Mouse (Mus musculus): ENCODE results near the gene Acbd5. TPM values are rescaled to one million over a fixed set of nuclear protein-coding genes. Genes with fewer than 3 reads are reported as not detected.

Gene Acbd5
- polyA plus RNA-seq, 1 experiment from 2014 or later = 36.9 TPM

DNA sequence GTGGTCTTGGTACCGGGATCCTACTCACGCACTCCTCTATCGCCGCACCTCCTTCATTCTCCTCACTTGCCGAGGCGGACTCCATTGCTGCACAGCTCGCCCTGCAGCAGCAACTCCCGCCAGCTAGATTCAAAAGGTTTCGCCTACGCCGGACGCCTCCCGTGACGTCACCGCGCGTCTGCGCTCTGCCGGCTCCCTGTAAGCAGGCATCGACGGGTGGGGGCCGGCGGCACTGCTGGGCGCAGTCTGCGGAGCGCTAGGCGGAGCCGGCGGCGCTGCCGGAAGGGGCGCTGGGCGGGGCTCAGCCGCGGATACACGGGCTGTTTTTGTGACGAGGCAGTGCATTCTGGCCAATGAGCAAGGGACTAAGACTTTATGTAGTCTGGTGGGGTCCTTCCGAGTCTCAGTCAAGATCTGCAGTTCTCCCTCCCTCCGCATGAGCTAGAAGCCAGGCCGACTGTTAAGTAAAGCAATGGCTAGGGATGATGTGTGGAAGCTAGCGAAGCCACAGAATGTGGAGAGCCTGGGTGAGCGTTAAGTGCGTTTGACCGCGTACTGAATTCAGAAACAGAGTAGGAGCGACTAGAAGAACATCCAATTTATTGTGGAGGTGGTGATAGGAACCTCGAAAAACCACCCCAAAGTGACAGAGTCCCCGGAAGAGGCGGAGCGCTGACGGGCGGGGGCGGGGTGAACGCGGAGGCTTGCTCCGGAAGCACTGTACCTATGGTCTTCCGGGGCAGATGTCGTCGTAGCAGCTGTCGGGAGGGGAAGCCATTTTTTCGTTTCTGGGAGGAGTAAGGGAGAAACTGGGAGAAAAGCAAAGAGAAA lies 88.0 kb downstream of the Acbd5 start, which contains the start of the genes Mastl and Yme1l1:
TSS of gene Mastl (minus strand) at position 248 of the 831 bp plus-strand sequence.
TSS of gene Yme1l1 (plus strand) at position 593 of the 831 bp plus-strand sequence.
- Histone ChIP-seq H3K9ac (peak within 1 kb of the TSS; percentile 76), H3K4me3 (peak within 1 kb of the TSS; percentile 59), H3K9me3 (no peaks in the 10 kb centered on the region), H3K4me2 (peak within 1 kb of the TSS; percentile 85), H3K27ac (peak within 1 kb of the TSS; percentile 99), H3K4me1 (peaks cover 25% of the 10 kb centered on the region), H3K36me3 (peaks cover 2% of the 10 kb centered on the region), H3K27me3 (no peaks in the 10 kb centered on the region)
- 0% methylated on average over 61 of the region's 61 CpGs for WGBS
- peak; percentile 99 for ATAC-seq (ENCODE audit: insufficient number of reproducible peaks, insufficient read depth, low FRiP score, low TSS enrichment, low read depth)

DNA sequence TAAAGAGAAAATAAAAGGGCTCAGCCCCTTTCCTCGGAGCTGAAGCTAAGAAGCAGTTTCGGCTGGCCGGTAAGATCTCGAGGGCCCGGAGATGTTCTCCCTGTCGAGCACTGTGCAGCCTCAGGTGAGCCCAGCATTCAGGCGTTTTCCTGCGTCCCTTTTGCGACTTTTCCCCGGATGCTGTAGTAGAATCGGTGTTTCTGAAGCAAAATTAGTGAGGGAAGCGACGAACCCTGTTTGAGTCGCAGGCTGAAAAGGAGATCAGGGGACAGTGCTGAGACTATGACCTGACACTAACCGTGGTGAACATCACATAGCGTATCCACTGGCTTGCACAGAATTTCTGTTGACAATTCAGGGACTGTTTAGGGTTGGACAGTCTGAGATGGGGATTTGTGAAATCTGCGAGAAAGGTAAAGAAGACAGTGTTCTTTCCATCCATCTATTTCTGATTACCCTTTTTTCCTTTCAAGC lies 88.7 kb downstream of the Acbd5 start:
- H3K9ac ChIP-seq = peak overlapping the region; percentile 76
- peak overlapping the region; percentile 85 for H3K4me2 ChIP-seq
- peak overlapping the region; percentile 59 for H3K4me3 ChIP-seq
- ATAC-seq (ENCODE audit: insufficient number of reproducible peaks, insufficient read depth, low FRiP score, low TSS enrichment, low read depth) = no peak
- H3K4me1 ChIP-seq = peaks cover 25% of the 10 kb centered on the region
- H3K27ac ChIP-seq = peak overlapping the region; percentile 99
- WGBS = 1% methylated on average over 17 of the region's 17 CpGs
- H3K36me3 ChIP-seq = peaks cover 8% of the 10 kb centered on the region
- no peaks in the 10 kb centered on the region for H3K9me3 ChIP-seq
- no peaks in the 10 kb centered on the region for H3K27me3 ChIP-seq

Other genes starting within 250 kb of the Acbd5 start
- gene Pdss1, start 172.6 kb upstream of the Acbd5 start, polyA plus RNA-seq (2015; fragmentation: Nextera tagmentation; extraction: Ambion mirVana) = 18.8 and 21.5 TPM in 2 replicates
- gene Abi1, start 27.9 kb upstream of the Acbd5 start, polyA plus RNA-seq (2015; fragmentation: Nextera tagmentation; extraction: Ambion mirVana) = 41.7 and 45.6 TPM in 2 replicates
- 9.7 and 9.8 TPM in 2 replicates for gene Mastl, start 87.9 kb downstream of the Acbd5 start, polyA plus RNA-seq (2015; fragmentation: Nextera tagmentation; extraction: Ambion mirVana)
- gene Yme1l1, start 88.2 kb downstream of the Acbd5 start, polyA plus RNA-seq (2015; fragmentation: Nextera tagmentation; extraction: Ambion mirVana) = 81.1 and 89.1 TPM in 2 replicates
- gene 4931423N10Rik, start 139.3 kb downstream of the Acbd5 start, polyA plus RNA-seq (2015; fragmentation: Nextera tagmentation; extraction: Ambion mirVana) = not detected in 2 replicates